Mouse (Mus musculus) lung, embryonic 16.5 days (tissue): ENCODE measurements around the gene Me3. TPM values are rescaled to one million over a fixed set of nuclear protein-coding genes. Genes with fewer than 3 reads are reported as not detected.

Experiments
- ATAC-seq: fragments of 200-750 bp; cut with Nextera tagmentation; 2 replicates; pipeline ENCODE4 v1.8.0; 2017; ENCODE audit warnings: low read depth, mild to moderate bottlenecking, moderate library complexity
- H3K27ac ChIP-seq: fragments of 300-500 bp; sonication (generic); 2 replicates; pipeline ENCODE4 v1.5.1; 2014; ENCODE audit warnings: mild to moderate bottlenecking, control low read depth, low read length
- H3K27me3 ChIP-seq: fragments of 300-500 bp; sonication (generic); 2 replicates; pipeline ENCODE4 v1.6.1; 2014; ENCODE audit warnings: low read depth, low read length, mixed read lengths; ENCODE audit not compliant: control insufficient read depth, insufficient read depth
- H3K36me3 ChIP-seq: fragments of 300-500 bp; sonication (generic); 2 replicates; pipeline ENCODE4 v1.6.1; 2014; ENCODE audit warnings: low read length; ENCODE audit not compliant: control insufficient read depth, insufficient read depth
- H3K4me1 ChIP-seq: fragments of 300-500 bp; sonication (generic); replicated peaks from 2 replicates; pipeline ENCODE4 v1.6.1; 2014; ENCODE audit warnings: low read length, mixed read lengths; ENCODE audit not compliant: control insufficient read depth, insufficient read depth
- H3K4me2 ChIP-seq: fragments of 300-500 bp; sonication (generic); 2 replicates; pipeline ENCODE4 v1.6.1; 2014; ENCODE audit warnings: low read depth, low read length, control low read depth
- H3K4me3 ChIP-seq: fragments of 300-500 bp; sonication (generic); 2 replicates; pipeline ENCODE4 v1.5.1; 2014; ENCODE audit warnings: mild to moderate bottlenecking, low read length, control low read depth
- H3K9ac ChIP-seq: fragments of 300-500 bp; sonication (generic); 2 replicates; pipeline ENCODE4 v1.6.1; 2014; ENCODE audit warnings: low read length, control low read depth
- H3K9me3 ChIP-seq: fragments of 300-500 bp; sonication (generic); 2 replicates; pipeline ENCODE4 v1.6.1; 2016; ENCODE audit warnings: low read length; ENCODE audit not compliant: control insufficient read depth
- whole genome bisulfite sequencing: fragments of 180-500 bp; shearing (Covaris S2); extraction: QIAGEN DNeasy Blood & Tissue Kit; methylation state at CpG from one replicate; pipeline ENCODE4 v1.1.7; 2014; 5-methylcytosine and 5-hydroxymethylcytosine counted together
- polyA plus RNA-seq: library from polyadenylated mRNA; unstranded; fragments of >200 nt; fragmentation: Nextera tagmentation; extraction: Ambion mirVana; gene quantifications from 2 replicates; pipeline ENCODE4 v1.2.1, GENCODE M21; 2015

The Me3 gene
- polyA plus RNA-seq, 1 experiment from 2014 or later: 2.8 TPM

DNA sequence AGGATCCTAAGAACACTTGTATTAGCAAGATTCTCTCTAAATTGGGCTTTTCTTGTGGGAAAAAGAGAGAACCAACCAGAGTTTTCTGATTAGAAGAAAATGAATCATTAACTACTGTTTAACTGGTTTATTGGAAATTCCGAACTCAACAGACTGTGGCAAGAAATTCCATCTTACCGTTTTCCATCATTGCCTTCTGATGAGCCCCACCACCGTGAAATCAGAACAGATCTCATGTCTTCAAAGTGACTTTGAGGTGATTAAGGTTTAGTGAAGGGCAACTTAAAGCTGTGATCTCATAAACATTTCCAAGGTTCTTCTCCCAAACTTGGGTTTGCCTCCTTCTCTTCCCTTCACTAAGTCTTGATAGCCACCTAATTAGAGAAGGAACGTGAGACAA, 8.9 kb upstream of the Me3 start:
- H3K27ac ChIP-seq: no peak overlapping the region
- 80% methylated on average over 4 of the region's 4 CpGs for WGBS
- H3K9me3 ChIP-seq: no peaks in the 10 kb centered on the region
- no peak overlapping the region for H3K4me2 ChIP-seq
- H3K36me3 ChIP-seq: no peaks in the 10 kb centered on the region
- ATAC-seq: no peak
- H3K9ac ChIP-seq: no peak overlapping the region
- H3K4me3 ChIP-seq: no peak overlapping the region
- no peaks in the 10 kb centered on the region for H3K4me1 ChIP-seq
- H3K27me3 ChIP-seq: no peaks in the 10 kb centered on the region

DNA sequence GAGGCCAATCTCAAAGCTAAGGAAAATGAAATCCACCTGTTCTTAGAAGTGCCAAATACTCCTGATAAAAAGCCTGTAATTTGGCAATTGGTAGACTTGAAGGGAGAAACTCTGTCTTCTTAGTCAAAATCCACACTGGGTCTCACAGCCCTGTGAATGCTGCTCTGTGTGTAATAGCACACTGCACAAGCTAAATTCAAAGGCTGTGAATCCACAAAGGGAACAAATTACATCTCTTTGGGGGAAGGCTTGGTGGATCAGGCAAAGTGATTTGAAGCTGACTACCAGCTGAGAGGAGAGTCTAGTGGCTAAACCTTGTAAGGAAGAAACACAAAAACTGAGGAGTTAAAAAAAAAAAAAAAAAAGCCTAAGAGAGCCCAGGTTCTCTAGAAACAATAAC, 4.8 kb upstream of the Me3 start:
- ATAC-seq: no peak
- Histone ChIP-seq H3K27me3 (no peaks in the 10 kb centered on the region), H3K4me3 (no peak overlapping the region), H3K9me3 (no peaks in the 10 kb centered on the region), H3K36me3 (no peaks in the 10 kb centered on the region), H3K27ac (no peak overlapping the region), H3K4me1 (peaks cover 4% of the 10 kb centered on the region; the same call in 1 of the 2 replicates), H3K4me2 (no peak overlapping the region), H3K9ac (no peak overlapping the region)

DNA sequence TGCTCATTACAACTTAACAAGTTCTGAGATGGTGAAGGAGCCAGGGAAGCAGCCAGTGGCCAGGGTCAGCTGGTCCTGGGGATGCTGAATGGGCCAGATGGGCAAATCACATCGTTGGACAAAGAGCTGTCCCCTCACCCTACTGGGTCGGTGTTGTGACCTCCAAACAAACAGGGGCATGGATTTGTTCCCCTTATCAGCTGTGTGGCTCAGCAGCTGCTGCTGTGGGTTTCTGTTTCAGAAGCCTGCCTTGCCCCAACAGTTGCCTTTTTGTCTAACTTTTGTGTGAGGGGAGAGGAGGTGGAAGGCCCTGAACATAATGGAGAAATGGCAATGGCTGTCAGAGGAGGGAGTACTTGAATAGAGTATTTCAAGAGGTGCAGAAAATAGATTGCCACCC, 4.2 kb upstream of the Me3 start:
- no peak for ATAC-seq

GRCm38 (mm10) chr7:89629006-89629405, 3.2 kb upstream of the Me3 start:
- Histone ChIP-seq H3K36me3 (no peaks in the 10 kb centered on the region), H3K27ac (no peak overlapping the region), H3K27me3 (no peaks in the 10 kb centered on the region), H3K9me3 (no peaks in the 10 kb centered on the region), H3K4me1 (peaks cover 7% of the 10 kb centered on the region), H3K4me2 (no peak overlapping the region), H3K9ac (no peak overlapping the region), H3K4me3 (no peak overlapping the region)
- no peak for ATAC-seq
- 61% methylated on average over 4 of the region's 4 CpGs for WGBS

More for the DNA sequence above, 4.2 kb upstream of the Me3 start:
- Histone ChIP-seq H3K36me3 (no peaks in the 10 kb centered on the region), H3K4me2 (no peak overlapping the region), H3K9me3 (no peaks in the 10 kb centered on the region), H3K27me3 (no peaks in the 10 kb centered on the region), H3K4me1 (peaks cover 5% of the 10 kb centered on the region), H3K9ac (no peak overlapping the region), H3K27ac (no peak overlapping the region), H3K4me3 (no peak overlapping the region)
- WGBS: 11% methylated on average over 2 of the region's 2 CpGs

GRCm38 (mm10) chr7:89629914-89630313, 2.3 kb upstream of the Me3 start:
- ATAC-seq: peak; percentile 59
- WGBS: 44% methylated on average over 3 of the region's 3 CpGs
- Histone ChIP-seq H3K9ac (no peak overlapping the region), H3K27me3 (no peaks in the 10 kb centered on the region), H3K4me3 (no peak overlapping the region), H3K4me2 (no peak overlapping the region), H3K36me3 (no peaks in the 10 kb centered on the region), H3K9me3 (no peaks in the 10 kb centered on the region), H3K4me1 (peaks cover 7% of the 10 kb centered on the region), H3K27ac (no peak overlapping the region)

DNA sequence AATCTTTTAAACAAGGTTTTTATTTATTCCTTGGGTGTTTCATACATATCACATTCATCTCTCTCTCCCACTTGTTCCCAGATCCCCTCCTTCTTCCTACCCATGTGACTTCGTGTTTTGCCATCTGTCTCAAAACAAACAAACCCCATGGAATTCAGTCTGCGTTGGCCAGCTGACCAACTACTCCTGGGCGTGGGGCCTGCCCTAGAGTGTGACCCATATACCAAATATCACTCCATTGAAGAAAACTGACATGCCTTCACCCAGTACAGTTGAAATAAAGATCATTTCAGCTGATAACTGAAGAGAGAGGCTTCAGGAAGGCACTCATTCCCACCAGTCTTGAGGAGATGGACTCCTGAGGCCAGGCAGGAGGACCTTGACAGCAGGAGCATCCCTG, 1.4 kb upstream of the Me3 start:
- no peak overlapping the region for H3K4me3 ChIP-seq
- H3K9me3 ChIP-seq: no peaks in the 10 kb centered on the region
- H3K9ac ChIP-seq: no peak overlapping the region
- H3K4me2 ChIP-seq: no peak overlapping the region
- H3K27ac ChIP-seq: no peak overlapping the region
- H3K27me3 ChIP-seq: no peaks in the 10 kb centered on the region
- peaks cover 7% of the 10 kb centered on the region for H3K4me1 ChIP-seq
- no peak for ATAC-seq
- no peaks in the 10 kb centered on the region for H3K36me3 ChIP-seq
- 48% methylated on average over 3 of the region's 3 CpGs for WGBS

DNA sequence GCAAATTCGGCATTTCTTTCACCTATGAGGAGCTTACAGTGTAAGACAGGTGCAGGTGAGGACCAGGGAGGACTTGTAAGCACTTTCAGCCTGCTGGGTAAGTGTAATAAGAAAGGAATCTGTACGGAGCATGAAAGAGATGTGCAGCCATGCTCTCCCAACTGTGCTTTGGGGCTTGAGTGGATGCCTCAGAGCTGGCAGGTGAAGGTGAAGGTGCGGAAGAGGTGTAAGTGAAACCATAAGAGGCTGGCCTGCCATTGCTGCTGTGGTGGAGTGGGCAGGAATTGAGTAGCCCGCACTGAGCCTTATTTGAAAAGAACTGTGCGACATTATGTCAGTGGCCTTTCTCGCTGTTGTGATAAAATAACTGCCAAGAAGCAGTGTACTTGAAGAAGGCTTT, 8.3 kb downstream of the Me3 start:
- WGBS: 45% methylated on average over 6 of the region's 6 CpGs
- Histone ChIP-seq H3K4me3 (no peak overlapping the region), H3K27ac (no peak overlapping the region), H3K4me1 (peaks cover 9% of the 10 kb centered on the region; the same call in 1 of the 2 replicates), H3K9me3 (no peaks in the 10 kb centered on the region), H3K9ac (no peak overlapping the region), H3K4me2 (no peak overlapping the region), H3K27me3 (no peaks in the 10 kb centered on the region), H3K36me3 (no peaks in the 10 kb centered on the region)
- ATAC-seq: peak; percentile 57; the same call in 1 of the 2 replicates

GRCm38 (mm10) chr7:89640944-89641661, 8.9 kb downstream of the Me3 start:
- peak; percentile 78 for ATAC-seq
- Histone ChIP-seq H3K4me1 (peaks cover 9% of the 10 kb centered on the region; the same call in 1 of the 2 replicates), H3K9ac (no peak overlapping the region), H3K9me3 (no peaks in the 10 kb centered on the region), H3K4me3 (no peak overlapping the region), H3K4me2 (no peak overlapping the region), H3K27ac (no peak overlapping the region), H3K36me3 (no peaks in the 10 kb centered on the region), H3K27me3 (no peaks in the 10 kb centered on the region)
- 14% methylated on average over 8 of the region's 8 CpGs for WGBS

- H3K4me2 ChIP-seq: no peak overlapping the region
- H3K27ac ChIP-seq: no peak overlapping the region
- H3K4me1 ChIP-seq: peaks cover 9% of the 10 kb centered on the region; the same call in 1 of the 2 replicates
- ATAC-seq: no peak
- H3K9me3 ChIP-seq: no peaks in the 10 kb centered on the region
- no peaks in the 10 kb centered on the region for H3K27me3 ChIP-seq
- 44% methylated on average over 3 of the region's 3 CpGs for WGBS
- no peak overlapping the region for H3K4me3 ChIP-seq
- no peaks in the 10 kb centered on the region for H3K36me3 ChIP-seq
- no peak overlapping the region for H3K9ac ChIP-seq
Measured at GRCm38 (mm10) chr7:89645015-89645414, 12.8 kb downstream of the Me3 start.

DNA sequence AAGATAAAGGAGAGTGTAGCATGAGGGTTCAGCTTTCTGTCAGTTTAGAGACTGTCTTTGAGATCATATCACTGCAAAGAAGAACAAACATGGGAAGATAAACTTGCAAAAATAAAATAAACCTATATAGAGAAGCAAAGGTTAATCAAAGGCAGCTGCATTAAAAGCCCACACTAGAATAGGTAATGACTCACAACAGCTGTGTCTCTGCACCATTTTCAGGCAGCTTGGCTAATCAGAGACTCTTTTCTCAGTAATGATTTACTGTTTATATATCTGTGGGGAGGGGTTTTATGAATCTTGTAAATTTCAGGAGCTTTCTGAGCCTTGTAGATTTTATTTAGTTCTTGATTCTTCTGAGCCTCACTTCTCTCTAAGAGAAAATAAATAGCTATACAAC, 15.7 kb downstream of the Me3 start:
- ATAC-seq: no peak
- H3K27me3 ChIP-seq: no peaks in the 10 kb centered on the region
- H3K9ac ChIP-seq: no peak overlapping the region
- H3K4me1 ChIP-seq: no peaks in the 10 kb centered on the region
- no peak overlapping the region for H3K4me2 ChIP-seq
- no peak overlapping the region for H3K4me3 ChIP-seq
- H3K9me3 ChIP-seq: no peaks in the 10 kb centered on the region
- no peaks in the 10 kb centered on the region for H3K36me3 ChIP-seq
- H3K27ac ChIP-seq: no peak overlapping the region
